ENCODE assay signal across 8 mouse cellular contexts in genomic region chr5:36868266-36869090, GRCm38 (mm10). TPM values are rescaled to one million over a fixed set of nuclear protein-coding genes. Genes with fewer than 3 reads are reported as not detected.
DNase-seq lines count a peak whose midpoint lies in the region; ATAC-seq and TF ChIP-seq lines count a peak whose summit lies in the region.

Gene Ppp2r2c (plus strand): TSS chr5:36868513.

- no peak for DNase-seq in kidney, postnatal 36 days
- DNase-seq in cerebellum, adult 9-11 months: peak; percentile 86
- no peak for DNase-seq in stomach, postnatal 0 days (ENCODE audit: low spot score)
- no peak for DNase-seq in thymus, adult 18-20 months
- DNase-seq in heart, postnatal 25 days (ENCODE audit: low spot score): no peak

- peaks cover 24% of the 10 kb centered on the region for H3K4me1 ChIP-seq in kidney, embryonic 16.5 days (ENCODE audit: insufficient read depth, low read length)
- peaks cover 24% of the 10 kb centered on the region for H3K4me1 ChIP-seq in hindbrain, embryonic 15.5 days (replicated peaks)
- H3K4me1 ChIP-seq in liver, embryonic 15.5 days (replicated peaks): no peaks in the 10 kb centered on the region
- no peaks in the 10 kb centered on the region; the same call in 1 of the 2 replicates for H3K4me1 ChIP-seq in stomach, postnatal 0 days (replicated peaks; ENCODE audit: control insufficient read depth, insufficient read depth)

- WGBS in kidney, embryonic 16.5 days: 1% methylated on average over 104 of the region's 108 CpGs
- WGBS in hindbrain, embryonic 15.5 days: under 1% methylated on average over 73 of the region's 108 CpGs
- WGBS in liver, embryonic 15.5 days (ENCODE audit: insufficient replicate concordance): 1% methylated on average over 98 of the region's 108 CpGs
- WGBS in stomach, postnatal 0 days: under 1% methylated on average over 71 of the region's 108 CpGs

- H3K9me3 ChIP-seq in kidney, embryonic 16.5 days (ENCODE audit: low read length): no peaks in the 10 kb centered on the region
- no peaks in the 10 kb centered on the region for H3K9me3 ChIP-seq in hindbrain, embryonic 15.5 days
- no peaks in the 10 kb centered on the region for H3K9me3 ChIP-seq in liver, embryonic 15.5 days (replicated peaks)
- H3K9me3 ChIP-seq in stomach, postnatal 0 days (ENCODE audit: control insufficient read depth, low read length): no peaks in the 10 kb centered on the region

- H3K27ac ChIP-seq in kidney, embryonic 16.5 days (ENCODE audit: low read length): no peak within 1 kb of the TSS
- H3K27ac ChIP-seq in hindbrain, embryonic 15.5 days (replicated peaks): peak within 1 kb of the TSS; percentile 85
- no peak within 1 kb of the TSS for H3K27ac ChIP-seq in liver, embryonic 15.5 days (replicated peaks)
- no peak within 1 kb of the TSS for H3K27ac ChIP-seq in stomach, postnatal 0 days (replicated peaks)

- ATAC-seq in kidney, embryonic 16.5 days (ENCODE audit: low FRiP score, low TSS enrichment): no peak; the same call in 1 of the 2 replicates
- ATAC-seq in hindbrain, embryonic 15.5 days (ENCODE audit: low FRiP score, low read depth): peak; percentile 72
- no peak for ATAC-seq in liver, embryonic 15.5 days (ENCODE audit: insufficient read depth)
- ATAC-seq in stomach, postnatal 0 days (ENCODE audit: low FRiP score, low TSS enrichment): no peak

- no peak for TF ChIP-seq EP300 in stomach, postnatal 0 days (optimal IDR thresholded peaks at IDR 0.05)

- H3K9ac ChIP-seq in kidney, embryonic 16.5 days (replicated peaks; ENCODE audit: low read length): peak within 1 kb of the TSS; percentile 37; the same call in 1 of the 2 replicates
- H3K9ac ChIP-seq in hindbrain, embryonic 15.5 days: peak within 1 kb of the TSS; percentile 86
- H3K9ac ChIP-seq in liver, embryonic 15.5 days: no peak within 1 kb of the TSS
- no peak within 1 kb of the TSS for H3K9ac ChIP-seq in stomach, postnatal 0 days (ENCODE audit: low read length)

- intact Hi-C loops in heart, postnatal 25 days (cut with DNase I): no loop called here

- H3K36me3 ChIP-seq in kidney, embryonic 16.5 days (ENCODE audit: insufficient read depth, low read length): no peaks in the 10 kb centered on the region
- H3K36me3 ChIP-seq in hindbrain, embryonic 15.5 days: no peaks in the 10 kb centered on the region
- no peaks in the 10 kb centered on the region for H3K36me3 ChIP-seq in liver, embryonic 15.5 days (replicated peaks)
- H3K36me3 ChIP-seq in stomach, postnatal 0 days (ENCODE audit: control insufficient read depth, insufficient read depth, low read length): no peaks in the 10 kb centered on the region

- H3K27me3 ChIP-seq in kidney, embryonic 16.5 days (ENCODE audit: insufficient read depth, low read length): peaks cover 84% of the 10 kb centered on the region
- H3K27me3 ChIP-seq in hindbrain, embryonic 15.5 days: peaks cover 28% of the 10 kb centered on the region
- peaks cover 77% of the 10 kb centered on the region for H3K27me3 ChIP-seq in liver, embryonic 15.5 days
- H3K27me3 ChIP-seq in stomach, postnatal 0 days (ENCODE audit: control insufficient read depth, insufficient read depth, low read length): peaks cover 35% of the 10 kb centered on the region

- H3K4me2 ChIP-seq in kidney, embryonic 16.5 days (replicated peaks; ENCODE audit: low read depth, low read length): peak within 1 kb of the TSS; percentile 74
- peak within 1 kb of the TSS; percentile 72 for H3K4me2 ChIP-seq in hindbrain, embryonic 15.5 days
- H3K4me2 ChIP-seq in liver, embryonic 15.5 days: peak within 1 kb of the TSS; percentile 30; the same call in 1 of the 2 replicates
- H3K4me2 ChIP-seq in stomach, postnatal 0 days (replicated peaks; ENCODE audit: low read depth): peak within 1 kb of the TSS; percentile 48

- peak within 1 kb of the TSS; percentile 44 for H3K4me3 ChIP-seq in kidney, embryonic 16.5 days (ENCODE audit: low read length)
- peak within 1 kb of the TSS; percentile 67 for H3K4me3 ChIP-seq in hindbrain, embryonic 15.5 days
- no peak within 1 kb of the TSS for H3K4me3 ChIP-seq in liver, embryonic 15.5 days (replicated peaks)
- peak within 1 kb of the TSS; percentile 31 for H3K4me3 ChIP-seq in stomach, postnatal 0 days (ENCODE audit: low read depth, low read length)

- no peak for TF ChIP-seq CTCF in stomach, postnatal 0 days (IDR thresholded peaks at IDR 0.05; ENCODE audit: low read depth)

RNA-seq across cellular contexts. Expression of gene Ppp2r2c, which starts in this region (rescaled TPM):
- 0.28 TPM in 1 of 2 replicates, not detected in the other for polyA plus RNA-seq in kidney, embryonic 16.5 days (2015; fragmentation: Nextera tagmentation; extraction: Ambion mirVana)
- polyA plus RNA-seq in hindbrain, embryonic 15.5 days (2015; fragmentation: Nextera tagmentation; extraction: Ambion mirVana): 63.0 and 72.5 TPM in 2 replicates
- polyA plus RNA-seq in liver, embryonic 15.5 days (2015; fragmentation: Nextera tagmentation; extraction: Ambion mirVana): not detected in 2 replicates
- 0.77 and 0.93 TPM in 2 replicates for polyA plus RNA-seq in stomach, postnatal 0 days (2015; fragmentation: Nextera tagmentation; extraction: Ambion mirVana)
- total RNA-seq in heart, postnatal 25 days (2021): under 1 TPM; 0.17 to 0.18 TPM

Comparison
In these comparisons a context has a peak if more than half of its experiments do, and no peak if none do; other contexts are left out.
1. RNA of gene Ppp2r2c (polyA plus RNA-seq): 63.0 to 72.5 TPM in hindbrain, embryonic 15.5 days; 0.77 to 0.93 TPM in stomach, postnatal 0 days, 0.28 TPM in kidney, embryonic 16.5 days and not detected in liver, embryonic 15.5 days; every median in the first group is over 10 times any median in the second.
2. H3K9ac ChIP-seq: peak in kidney, embryonic 16.5 days (single experiment) and hindbrain, embryonic 15.5 days (single experiment); none in liver, embryonic 15.5 days (single experiment) and stomach, postnatal 0 days (single experiment).
3. Peak in every context shown above with its lines, with median percentiles within 50 percentile points of each other: H3K4me2 ChIP-seq.